Mouse (Mus musculus) cerebellum, adult 9-10 months (tissue): ENCODE results near the gene H2-Q1.
"Not testable (repeated sequence)": the region's sequence is repeated elsewhere in the genome, so short reads cannot be mapped to it uniquely, and the experiment has no call there.

ENCODE experiments used
- DNase-seq: peaks from one replicate; pipeline ENCODE4 v3.0.0; 2022

The H2-Q1 gene

GRCm38 (mm10) chr17:35342711-35343476 lies 22.7 kb downstream of the H2-Q1 start:
- DNase-seq, result no peak

DNA sequence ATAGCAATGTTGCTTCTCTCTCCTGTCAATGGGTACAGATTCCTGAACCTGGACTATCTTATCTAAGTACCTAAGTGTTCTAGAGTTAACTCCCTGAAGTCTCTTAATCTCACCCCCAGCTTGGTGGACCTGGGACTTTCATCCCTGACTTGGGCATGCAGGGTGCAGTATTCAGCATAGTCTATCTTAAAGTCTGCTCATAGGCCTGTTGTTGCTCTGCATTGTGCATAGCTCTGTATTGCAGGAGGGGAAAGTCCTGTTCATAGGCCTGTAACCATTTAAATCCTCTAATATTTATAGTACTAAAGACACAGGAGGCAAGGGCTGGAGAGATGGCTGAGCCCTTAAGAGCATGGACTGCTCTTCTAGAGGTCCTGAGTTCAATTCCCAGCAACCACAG lies 27.5 kb downstream of the H2-Q1 start:
- DNase-seq, result not testable (repeated sequence)

DNA sequence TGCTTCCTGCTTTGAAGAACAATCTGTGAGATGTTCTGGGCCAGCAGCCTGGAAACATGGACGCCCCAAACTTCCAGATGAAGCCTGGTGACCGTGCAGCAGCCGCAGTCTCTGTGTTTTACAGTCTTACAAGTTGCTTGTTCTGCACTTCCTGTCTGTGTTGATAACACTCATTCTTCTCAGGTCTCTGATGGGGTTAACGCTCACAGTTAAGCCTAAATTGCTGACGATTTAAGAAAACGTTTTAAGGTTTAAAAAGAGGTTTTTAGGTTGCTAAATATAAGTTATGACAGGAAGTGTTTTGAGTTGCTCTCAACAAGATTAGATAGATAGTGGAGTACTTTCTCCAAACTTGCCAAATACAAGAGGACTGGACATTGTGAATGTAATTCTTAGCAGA lies 33.1 kb downstream of the H2-Q1 start:
- DNase-seq, result not testable (repeated sequence)

DNA sequence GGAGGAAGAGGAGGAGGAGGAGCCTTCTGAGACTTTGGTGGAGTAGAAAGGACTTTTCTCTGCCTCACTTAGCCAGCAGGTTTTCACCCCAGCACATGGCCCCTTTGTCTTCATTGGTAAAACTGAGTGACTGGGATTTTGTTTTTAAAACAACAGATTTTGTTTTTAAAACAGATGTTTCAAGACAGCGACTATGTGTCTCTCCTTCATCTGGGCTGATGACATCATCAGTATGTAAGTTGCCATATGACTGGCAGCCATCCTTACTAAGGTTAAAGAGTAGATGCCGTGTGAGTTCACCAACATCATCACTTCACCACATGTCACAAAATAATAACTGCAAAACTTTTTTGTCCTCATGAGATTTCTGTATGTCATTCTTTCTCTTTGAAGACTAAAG lies 33.9 kb downstream of the H2-Q1 start:
- no peak for DNase-seq

- DNase-seq, result no peak
These were observed 36.9 kb downstream of the H2-Q1 start for GRCm38 (mm10) chr17:35357086-35357485.

DNA sequence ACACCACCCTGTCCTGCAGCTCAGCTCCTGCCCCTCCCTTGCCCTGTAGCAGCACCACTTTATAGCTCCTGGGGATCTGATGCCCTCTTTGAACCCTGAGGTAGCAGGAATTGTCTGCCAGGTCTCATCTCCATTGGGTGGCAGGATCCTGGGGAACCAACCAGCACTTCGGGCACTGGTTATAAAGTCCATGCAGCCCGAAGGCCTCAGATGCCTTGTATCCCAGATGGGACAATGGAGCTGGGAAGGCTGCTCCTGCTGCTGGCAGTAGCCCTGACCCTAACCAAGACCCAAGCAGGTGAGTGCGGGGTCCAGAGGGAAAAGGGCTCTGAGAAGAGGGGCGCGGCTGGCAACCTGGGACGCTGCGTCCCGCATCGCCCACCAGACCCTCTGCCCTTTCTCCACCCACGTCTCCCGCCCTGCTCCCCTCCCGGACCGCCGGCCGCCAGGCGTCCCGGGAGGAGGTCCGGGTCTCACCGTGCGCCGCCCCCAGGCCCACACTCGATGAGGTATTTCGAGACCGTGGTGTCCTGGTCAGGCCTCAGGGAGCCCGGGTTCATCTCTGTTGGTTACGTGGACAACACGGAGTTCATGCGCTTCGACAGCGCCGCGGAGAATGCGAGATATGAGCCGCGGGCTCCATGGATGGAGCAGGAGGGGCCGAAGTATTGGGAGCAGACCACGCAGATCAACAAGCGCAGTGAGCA lies 38.7 kb downstream of the H2-Q1 start:
- no peak for DNase-seq

DNA sequence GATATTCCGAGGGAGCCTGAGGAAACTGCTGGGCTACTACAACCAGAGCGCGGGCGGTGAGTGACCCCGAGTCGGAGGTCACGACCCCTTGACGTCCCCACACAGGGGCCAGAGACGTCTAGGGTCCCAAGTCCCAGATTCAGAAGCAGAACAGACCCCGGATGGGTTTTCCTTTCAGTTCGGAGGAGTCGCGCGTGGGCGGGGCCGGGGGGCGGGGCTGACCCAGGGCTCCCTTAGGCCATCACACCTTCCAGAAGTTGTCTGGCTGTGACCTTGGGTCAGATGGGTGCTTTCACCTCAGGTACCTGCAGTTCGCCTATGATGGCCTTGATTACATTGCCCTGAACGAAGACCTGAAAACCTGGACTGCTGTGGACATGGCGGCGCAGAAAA lies 39.3 kb downstream of the H2-Q1 start:
- DNase-seq, result no peak
